Mouse (Mus musculus): ENCODE measurements around the gene Ccl17.

Gene Ccl17

GRCm38 (mm10) chr8:94810153-94810552 is at the start of gene Ccl17:
TSS of gene Ccl17 (plus strand) at chr8:94810453.
- no peak for DNase-seq (ENCODE audit: low read depth, low spot score)

- no peak for DNase-seq (ENCODE audit: low read depth, low spot score)
Observed at GRCm38 (mm10) chr8:94767035-94767434, 43.2 kb upstream of the Ccl17 start.

- no peak for DNase-seq (ENCODE audit: low read depth, low spot score)
Observed at GRCm38 (mm10) chr8:94770945-94771344, 39.3 kb upstream of the Ccl17 start.

GRCm38 (mm10) chr8:94771941-94772670 is 38.1 kb upstream of the Ccl17 start, which contains the start of gene Cx3cl1:
TSS of gene Cx3cl1 (plus strand) at chr8:94772009.
- peak; percentile 58 for DNase-seq (ENCODE audit: low read depth, low spot score)

- DNase-seq (ENCODE audit: low read depth, low spot score), result no peak
Observed at GRCm38 (mm10) chr8:94773048-94773447, 37.2 kb upstream of the Ccl17 start.

- no peak for DNase-seq (ENCODE audit: low read depth, low spot score)
Observed at GRCm38 (mm10) chr8:94773700-94774171, 36.5 kb upstream of the Ccl17 start.

GRCm38 (mm10) chr8:94774601-94775000 is 35.7 kb upstream of the Ccl17 start:
- DNase-seq (ENCODE audit: low read depth, low spot score), result no peak

- DNase-seq (ENCODE audit: low read depth, low spot score), result no peak
Observed at GRCm38 (mm10) chr8:94776346-94776745, 33.9 kb upstream of the Ccl17 start.

GRCm38 (mm10) chr8:94778036-94778435 is 32.2 kb upstream of the Ccl17 start:
- DNase-seq (ENCODE audit: low read depth, low spot score), result no peak

GRCm38 (mm10) chr8:94778473-94778872 is 31.8 kb upstream of the Ccl17 start:
- DNase-seq (ENCODE audit: low read depth, low spot score), result no peak

GRCm38 (mm10) chr8:94778895-94779533 is 31.2 kb upstream of the Ccl17 start:
- no peak for DNase-seq (ENCODE audit: low read depth, low spot score)

- no peak for DNase-seq (ENCODE audit: low read depth, low spot score)
Observed at GRCm38 (mm10) chr8:94779534-94780294, 30.5 kb upstream of the Ccl17 start.

GRCm38 (mm10) chr8:94780491-94781154 is 29.6 kb upstream of the Ccl17 start:
- no peak for DNase-seq (ENCODE audit: low read depth, low spot score)

- DNase-seq (ENCODE audit: low read depth, low spot score), result no peak
Observed at GRCm38 (mm10) chr8:94781155-94781837, 29.0 kb upstream of the Ccl17 start.

GRCm38 (mm10) chr8:94781838-94782235 is 28.4 kb upstream of the Ccl17 start:
- no peak for DNase-seq (ENCODE audit: low read depth, low spot score)

- no peak for DNase-seq (ENCODE audit: low read depth, low spot score)
Observed at GRCm38 (mm10) chr8:94783890-94784289, 26.4 kb upstream of the Ccl17 start.

- no peak for DNase-seq (ENCODE audit: low read depth, low spot score)
Observed at GRCm38 (mm10) chr8:94785247-94785985, 24.8 kb upstream of the Ccl17 start.

GRCm38 (mm10) chr8:94785995-94786595 is 24.2 kb upstream of the Ccl17 start:
- DNase-seq (ENCODE audit: low read depth, low spot score), result no peak

GRCm38 (mm10) chr8:94787524-94788501 is 22.4 kb upstream of the Ccl17 start:
- DNase-seq (ENCODE audit: low read depth, low spot score), result no peak

Measured in embryo, embryonic 11.5 days (tissue).